Mouse (Mus musculus) cerebellum, adult 9-10 months (tissue): ENCODE data around the gene Cab39l.
A peak's percentile ranks its signal among the peaks of the same experiment; 100 is the strongest.
"Not testable (repeated sequence)": the region's sequence is repeated elsewhere in the genome, so short reads cannot be mapped to it uniquely, and the experiment has no call there.

ENCODE experiments used
- DNase-seq: peaks from one replicate; pipeline ENCODE4 v3.0.0; 2022

Gene Cab39l

GRCm38 (mm10) chr14:59590614-59591013 is 149.8 kb downstream of the Cab39l start:
- DNase-seq = no peak

GRCm38 (mm10) chr14:59591901-59592300 is 151.1 kb downstream of the Cab39l start:
- DNase-seq = no peak

- no peak for DNase-seq
These were observed 151.8 kb downstream of the Cab39l start for GRCm38 (mm10) chr14:59592593-59592992.

GRCm38 (mm10) chr14:59594988-59595387 is 154.2 kb downstream of the Cab39l start:
- no peak for DNase-seq

GRCm38 (mm10) chr14:59597398-59598259 is 156.9 kb downstream of the Cab39l start, which contains the start of gene Cdadc1:
Gene Cdadc1, minus strand, starts transcription at chr14:59597959.
- DNase-seq = peak; percentile 97

GRCm38 (mm10) chr14:59598260-59598627 is 157.5 kb downstream of the Cab39l start:
- DNase-seq = no peak

- no peak for DNase-seq
These were observed 163.4 kb downstream of the Cab39l start for GRCm38 (mm10) chr14:59604002-59604645.

GRCm38 (mm10) chr14:59605671-59606353 is 165.0 kb downstream of the Cab39l start:
- peak; percentile 71 for DNase-seq

- no peak for DNase-seq
These were observed 166.2 kb downstream of the Cab39l start for GRCm38 (mm10) chr14:59607021-59607420.

- DNase-seq = peak; percentile 31
These were observed 172.3 kb downstream of the Cab39l start for GRCm38 (mm10) chr14:59612920-59613625.

GRCm38 (mm10) chr14:59614149-59614548 is 173.4 kb downstream of the Cab39l start:
- not testable (repeated sequence) for DNase-seq

GRCm38 (mm10) chr14:59616802-59617201 is 176.0 kb downstream of the Cab39l start:
- no peak for DNase-seq

GRCm38 (mm10) chr14:59624326-59624885 is 183.6 kb downstream of the Cab39l start:
- no peak for DNase-seq

GRCm38 (mm10) chr14:59625158-59625805 is 184.5 kb downstream of the Cab39l start, which contains the start of gene Shisa2:
Gene Shisa2, plus strand, starts transcription at chr14:59625308.
- no peak for DNase-seq

GRCm38 (mm10) chr14:59625806-59626364 is 185.1 kb downstream of the Cab39l start:
- DNase-seq = no peak

GRCm38 (mm10) chr14:59626711-59627110 is 185.9 kb downstream of the Cab39l start:
- no peak for DNase-seq

- DNase-seq = no peak
These were observed 186.4 kb downstream of the Cab39l start for GRCm38 (mm10) chr14:59627142-59627680.

- no peak for DNase-seq
These were observed 187.1 kb downstream of the Cab39l start for GRCm38 (mm10) chr14:59627823-59628222.

- no peak for DNase-seq
These were observed 188.5 kb downstream of the Cab39l start for GRCm38 (mm10) chr14:59629308-59629707.

GRCm38 (mm10) chr14:59630096-59630495 is 189.3 kb downstream of the Cab39l start:
- DNase-seq = no peak

GRCm38 (mm10) chr14:59632067-59632466 is 191.3 kb downstream of the Cab39l start:
- no peak for DNase-seq
